In genomic region chr8:96350531-96351069, GRCm38 (mm10) we compare ENCODE assay signal across 27 mouse cellular contexts.
A peak's percentile ranks its signal among the peaks of the same experiment; 100 is the strongest.
DNase-seq lines count a peak whose midpoint lies in the region; ATAC-seq and TF ChIP-seq lines count a peak whose summit lies in the region.
"Had no signal": no experiment of that assay in that cellular context is flagged by ENCODE, and none has a peak within 500 bp of the region (broad histone marks: within the 10 kb centered on the region; RNA-seq: fewer than 3 reads in every experiment).

No protein-coding gene starts in this region.

- WGBS in limb, embryonic 15.5 days, result 72% methylated on average over 6 of the region's 6 CpGs
- 86% methylated on average over 6 of the region's 6 CpGs for WGBS in limb, embryonic 10.5 days
- WGBS in stomach, postnatal 0 days, result 55% methylated on average over 6 of the region's 6 CpGs

- H3K9me3 ChIP-seq in limb, embryonic 15.5 days, result no peaks in the 10 kb centered on the region
- H3K9me3 ChIP-seq in limb, embryonic 10.5 days (replicated peaks), result no peaks in the 10 kb centered on the region
- H3K9me3 ChIP-seq in stomach, postnatal 0 days (ENCODE audit: control insufficient read depth, low read length), result no peaks in the 10 kb centered on the region
- H3K9me3 ChIP-seq: embryonic facial prominence, embryonic 10.5 days; embryonic facial prominence, embryonic 15.5 days; forebrain, embryonic 12.5 days; heart, embryonic 13.5 days; limb, embryonic 12.5 days; lung, embryonic 15.5 days; midbrain, embryonic 10.5 days; midbrain, embryonic 15.5 days; neural tube, embryonic 15.5 days; stomach, embryonic 15.5 days had no signal

- no peak overlapping the region for H3K9ac ChIP-seq in limb, embryonic 15.5 days
- H3K9ac ChIP-seq in stomach, postnatal 0 days (ENCODE audit: low read length), result no peak overlapping the region
- H3K9ac ChIP-seq: embryonic facial prominence, embryonic 15.5 days; forebrain, embryonic 12.5 days; heart, embryonic 13.5 days; hindbrain, embryonic 14.5 days; limb, embryonic 12.5 days; lung, embryonic 15.5 days; midbrain, embryonic 15.5 days; neural tube, embryonic 15.5 days; stomach, embryonic 15.5 days had no signal

- ATAC-seq in limb, embryonic 15.5 days (ENCODE audit: insufficient number of reproducible peaks, low FRiP score, low TSS enrichment, low read depth), result 0 out of 2 replicates have a peak, but pooled peaks have one; percentile 24
- peak; percentile 96 for ATAC-seq in cerebellum, adult (ENCODE audit: insufficient number of reproducible peaks, low FRiP score, low TSS enrichment)
- ATAC-seq in stomach, postnatal 0 days (ENCODE audit: low FRiP score, low TSS enrichment), result no peak
- ATAC-seq: midbrain, embryonic 15.5 days; Patski had no signal

- no peak overlapping the region for H3K4me3 ChIP-seq in limb, embryonic 15.5 days
- H3K4me3 ChIP-seq in limb, embryonic 10.5 days, result no peak overlapping the region
- H3K4me3 ChIP-seq in stomach, postnatal 0 days (ENCODE audit: low read depth, low read length), result no peak overlapping the region
- H3K4me3 ChIP-seq: embryonic facial prominence, embryonic 10.5 days; embryonic facial prominence, embryonic 15.5 days; forebrain, embryonic 12.5 days; heart, embryonic 13.5 days; limb, embryonic 12.5 days; lung, embryonic 15.5 days; midbrain, embryonic 10.5 days; midbrain, embryonic 15.5 days; neural tube, embryonic 15.5 days; stomach, embryonic 15.5 days had no signal

- TF ChIP-seq EP300 in stomach, postnatal 0 days (optimal IDR thresholded peaks at IDR 0.05), result no peak

- H3K36me3 ChIP-seq in limb, embryonic 15.5 days, result no peaks in the 10 kb centered on the region
- no peaks in the 10 kb centered on the region for H3K36me3 ChIP-seq in limb, embryonic 10.5 days
- H3K36me3 ChIP-seq in stomach, postnatal 0 days (ENCODE audit: control insufficient read depth, insufficient read depth, low read length), result no peaks in the 10 kb centered on the region
- H3K36me3 ChIP-seq: embryonic facial prominence, embryonic 10.5 days; embryonic facial prominence, embryonic 15.5 days; forebrain, embryonic 12.5 days; heart, embryonic 13.5 days; limb, embryonic 12.5 days; lung, embryonic 15.5 days; midbrain, embryonic 10.5 days; midbrain, embryonic 15.5 days; neural tube, embryonic 15.5 days; stomach, embryonic 15.5 days had no signal

- H3K27me3 ChIP-seq in limb, embryonic 15.5 days, result no peaks in the 10 kb centered on the region
- H3K27me3 ChIP-seq in limb, embryonic 10.5 days (ENCODE audit: low read depth, poor library complexity, severe bottlenecking), result no peaks in the 10 kb centered on the region
- no peaks in the 10 kb centered on the region for H3K27me3 ChIP-seq in stomach, postnatal 0 days (ENCODE audit: control insufficient read depth, insufficient read depth, low read length)
- H3K27me3 ChIP-seq: embryonic facial prominence, embryonic 15.5 days; forebrain, embryonic 12.5 days; heart, embryonic 13.5 days; limb, embryonic 12.5 days; lung, embryonic 15.5 days; midbrain, embryonic 15.5 days; neural tube, embryonic 15.5 days; Patski; stomach, embryonic 15.5 days had no signal

- no peak overlapping the region for H3K4me2 ChIP-seq in limb, embryonic 15.5 days
- H3K4me2 ChIP-seq in stomach, postnatal 0 days (replicated peaks; ENCODE audit: low read depth), result no peak overlapping the region
- H3K4me2 ChIP-seq: embryonic facial prominence, embryonic 15.5 days; forebrain, embryonic 12.5 days; heart, embryonic 13.5 days; hindbrain, embryonic 14.5 days; limb, embryonic 12.5 days; liver, embryonic 11.5 days; lung, embryonic 15.5 days; midbrain, embryonic 15.5 days; neural tube, embryonic 15.5 days; stomach, embryonic 15.5 days had no signal

- no peak for TF ChIP-seq CTCF in stomach, postnatal 0 days (IDR thresholded peaks at IDR 0.05; ENCODE audit: low read depth)

- no peak overlapping the region for H3K27ac ChIP-seq in limb, embryonic 15.5 days
- no peak overlapping the region for H3K27ac ChIP-seq in limb, embryonic 10.5 days
- no peak overlapping the region for H3K27ac ChIP-seq in stomach, postnatal 0 days (replicated peaks)
- H3K27ac ChIP-seq: embryonic facial prominence, embryonic 10.5 days; embryonic facial prominence, embryonic 15.5 days; forebrain, embryonic 12.5 days; heart, embryonic 13.5 days; hindbrain, embryonic 14.5 days; limb, embryonic 12.5 days; lung, embryonic 15.5 days; midbrain, embryonic 10.5 days; midbrain, embryonic 15.5 days; neural tube, embryonic 15.5 days; stomach, embryonic 15.5 days had no signal

- DNase-seq in limb, embryonic 10.5 days (ENCODE audit: low spot score), result no peak
- peak; percentile 30 for DNase-seq in cerebellum, adult 8-10 months
- peak; percentile 83 for DNase-seq in cerebellum, postnatal 25 days
- DNase-seq in stomach, postnatal 0 days (ENCODE audit: low spot score), result no peak
- DNase-seq in kidney, postnatal 14 days, result no peak
- no peak for DNase-seq in MN1 (ENCODE audit: low spot score)
- DNase-seq: adrenal gland, postnatal 14 days; gastrocnemius, postnatal 36 days; heart, postnatal 10 days; kidney, adult 18-20 months; kidney, postnatal 4 days; right cerebral cortex, postnatal 25 days had no signal

- H3K4me1 ChIP-seq in limb, embryonic 15.5 days, result no peaks in the 10 kb centered on the region
- H3K4me1 ChIP-seq in limb, embryonic 10.5 days, result no peaks in the 10 kb centered on the region
- H3K4me1 ChIP-seq in stomach, postnatal 0 days (replicated peaks; ENCODE audit: control insufficient read depth, insufficient read depth), result no peaks in the 10 kb centered on the region
- H3K4me1 ChIP-seq: embryonic facial prominence, embryonic 10.5 days; embryonic facial prominence, embryonic 15.5 days; forebrain, embryonic 12.5 days; heart, embryonic 13.5 days; limb, embryonic 12.5 days; lung, embryonic 15.5 days; midbrain, embryonic 10.5 days; midbrain, embryonic 15.5 days; neural tube, embryonic 15.5 days; stomach, embryonic 15.5 days had no signal

Comparison
In these comparisons a context has a peak if more than half of its experiments do, and no peak if none do; other contexts are left out.
1. DNase-seq: peak in cerebellum, adult 8-10 months (single experiment) and cerebellum, postnatal 25 days (2 of 2); none in limb, embryonic 10.5 days (single experiment), stomach, postnatal 0 days (single experiment), kidney, postnatal 14 days (single experiment) and MN1 (single experiment).